Mouse (Mus musculus) layer of hippocampus, postnatal 25 days (tissue): ENCODE measurements around the gene Commd8. TPM values are rescaled to one million over a fixed set of nuclear protein-coding genes. Genes with fewer than 3 reads are reported as not detected.

Experiments
- DNase-seq, 2 experiments: peaks; one replicate each; pipeline ENCODE4 v3.0.0; 2022; ENCODE audit warnings: mixed read lengths in 2 of 2, low spot score in 1 of 2; ENCODE audit errors: extremely low spot score in 1 of 2
- total RNA-seq, 2 experiments: library from RNA; stranded (reverse); gene quantifications; 2 replicates each; pipeline ENCODE4 v1.2.3; 2021

Commd8 gene
- 100 to 1,000 TPM; 104 to 116 TPM for total RNA-seq

DNA sequence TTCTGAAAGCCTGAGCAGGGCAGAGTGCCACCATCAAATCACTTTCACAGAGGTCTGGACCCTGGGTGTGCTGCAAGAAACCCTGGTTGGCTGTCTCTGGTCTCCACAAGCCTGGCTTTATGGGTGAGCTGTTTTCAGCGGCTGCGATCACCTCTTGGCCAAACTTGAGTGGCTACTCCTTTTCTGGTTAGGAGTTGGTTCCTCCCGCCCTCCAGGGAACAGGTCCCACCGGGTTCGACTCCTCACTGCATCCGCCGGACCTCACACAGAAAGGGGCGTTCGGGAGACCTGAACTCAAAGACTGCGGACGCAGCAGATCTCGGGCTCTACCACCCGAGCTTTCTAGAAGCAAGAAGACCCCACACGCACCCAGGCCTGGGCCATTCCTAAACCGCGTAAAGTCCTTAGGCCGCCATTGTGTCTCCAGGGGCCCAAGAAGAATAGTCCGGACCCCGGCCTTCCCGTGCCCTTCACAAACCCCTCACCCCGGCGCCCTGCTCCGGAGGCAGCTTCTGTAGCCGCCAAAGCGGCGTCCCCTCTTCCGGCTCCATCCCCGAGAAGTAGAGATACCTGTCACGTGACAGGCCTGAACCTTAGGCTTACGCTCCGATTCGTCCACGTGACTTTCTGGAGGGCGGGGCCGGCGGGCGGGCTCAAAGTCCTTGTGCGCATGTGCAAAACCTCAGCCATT is at the start of gene Commd8:
TSS of gene Commd8 (minus strand) at position 596 of the 691 bp plus-strand sequence.
- DNase-seq = peak; percentile 82 to 88

DNA sequence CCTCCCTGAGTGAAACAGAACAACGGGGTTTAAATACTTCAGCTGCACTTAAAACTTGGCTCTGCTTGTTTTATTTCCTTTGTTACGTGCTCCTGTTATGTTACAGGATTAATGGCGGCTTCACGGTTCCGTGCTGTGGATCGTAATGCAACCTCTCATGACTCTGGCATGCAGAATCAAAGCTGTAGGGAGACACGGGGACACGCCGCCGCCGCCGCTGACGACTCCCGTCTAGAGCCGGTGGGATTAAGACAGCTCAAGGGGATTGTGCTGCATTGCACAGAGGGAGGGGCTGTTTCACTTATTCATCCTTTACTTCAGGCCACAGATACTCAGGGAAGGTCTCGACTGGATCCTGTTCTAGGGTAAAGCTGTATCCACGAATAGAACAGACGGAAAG is 43.8 kb upstream of the Commd8 start:
- DNase-seq = no peak

DNA sequence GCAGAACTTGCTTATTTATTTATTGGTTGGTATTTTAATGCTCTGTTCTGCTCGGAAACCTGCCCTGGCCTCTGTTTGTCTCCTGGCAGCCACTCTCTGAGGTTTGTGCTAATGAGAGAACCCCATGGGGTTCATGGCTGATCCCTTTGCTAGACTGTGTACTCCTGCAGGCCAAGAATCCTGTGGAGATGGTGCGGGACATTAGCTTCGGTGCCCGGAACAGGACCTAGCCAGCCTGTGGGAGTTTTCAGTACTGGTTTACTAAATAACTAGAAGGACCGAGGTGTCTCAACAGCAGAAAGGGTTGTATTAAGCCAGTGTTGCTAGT is 42.8 kb upstream of the Commd8 start:
- no peak for DNase-seq

DNA sequence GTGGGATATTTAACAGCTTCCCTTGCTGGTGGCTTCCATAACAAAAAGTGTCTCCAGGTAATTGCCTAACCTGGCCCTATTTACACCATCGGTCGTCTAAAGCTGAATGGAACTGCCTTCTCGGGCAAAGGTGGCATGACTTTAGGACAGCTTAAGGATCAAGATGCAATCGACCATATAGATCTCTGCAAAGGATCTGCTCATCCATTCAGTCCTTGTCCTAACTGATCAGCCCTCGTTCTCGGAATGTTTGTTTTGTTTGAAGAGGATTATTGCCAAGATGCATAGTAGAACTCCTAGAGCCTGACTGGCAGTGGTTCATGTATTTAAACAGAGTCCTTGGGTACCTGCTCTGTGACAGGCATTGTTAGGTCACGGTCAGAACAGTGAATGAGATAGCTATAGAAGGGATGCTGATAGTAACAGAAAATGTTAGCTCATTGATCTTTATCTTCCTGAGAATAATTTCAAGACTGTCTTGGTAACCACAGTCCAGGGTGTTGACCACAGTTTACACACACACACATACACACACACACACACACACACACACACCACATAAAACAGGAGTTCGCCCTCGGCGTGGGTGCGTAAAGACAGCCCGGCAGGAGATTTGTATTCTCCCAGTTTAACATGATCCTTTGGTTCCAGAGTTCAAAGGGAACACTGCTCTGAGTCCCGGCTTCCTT is 42.3 kb upstream of the Commd8 start:
- no peak for DNase-seq

DNA sequence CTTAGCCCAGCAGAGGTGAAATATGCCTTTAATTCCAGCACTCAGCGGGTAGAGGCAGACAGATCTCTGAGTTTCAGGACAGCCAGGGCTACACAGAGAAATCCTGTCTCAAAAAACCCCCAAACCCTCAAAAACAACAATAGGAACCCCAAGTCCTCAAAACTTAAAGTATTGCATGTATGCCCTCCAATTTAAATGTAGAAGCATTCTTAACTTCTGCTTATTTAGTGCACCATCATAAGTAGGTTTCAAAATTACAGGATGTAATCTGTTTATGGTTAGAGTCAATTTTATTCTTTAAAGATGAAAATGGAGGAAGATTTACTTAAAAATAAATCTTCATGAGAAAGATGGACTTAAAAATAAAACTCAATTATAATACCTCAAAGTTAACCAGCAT is 40.5 kb upstream of the Commd8 start:
- no peak for DNase-seq

- DNase-seq = no peak
Measured at GRCm38 (mm10) chr5:72205271-72205670, 37.3 kb upstream of the Commd8 start.

- DNase-seq = no peak
Measured at GRCm38 (mm10) chr5:72204507-72204906, 36.5 kb upstream of the Commd8 start.

DNA sequence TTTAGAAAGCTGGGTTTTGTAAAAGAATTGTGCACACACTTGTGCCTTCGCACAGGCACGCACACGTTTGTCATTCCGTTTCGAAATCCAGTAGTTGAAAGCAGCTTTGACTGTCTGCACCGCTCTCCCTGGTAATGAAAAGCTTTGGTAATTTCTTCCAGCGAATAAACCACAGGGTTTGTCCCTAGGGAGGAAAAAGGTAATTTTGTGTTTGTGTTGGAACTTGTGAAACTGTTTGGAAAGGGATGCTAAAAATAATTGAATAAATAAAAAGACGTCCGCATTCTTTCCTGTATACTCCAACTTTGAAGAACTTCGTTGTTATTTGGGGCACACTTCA is 35.7 kb upstream of the Commd8 start:
- no peak for DNase-seq

DNA sequence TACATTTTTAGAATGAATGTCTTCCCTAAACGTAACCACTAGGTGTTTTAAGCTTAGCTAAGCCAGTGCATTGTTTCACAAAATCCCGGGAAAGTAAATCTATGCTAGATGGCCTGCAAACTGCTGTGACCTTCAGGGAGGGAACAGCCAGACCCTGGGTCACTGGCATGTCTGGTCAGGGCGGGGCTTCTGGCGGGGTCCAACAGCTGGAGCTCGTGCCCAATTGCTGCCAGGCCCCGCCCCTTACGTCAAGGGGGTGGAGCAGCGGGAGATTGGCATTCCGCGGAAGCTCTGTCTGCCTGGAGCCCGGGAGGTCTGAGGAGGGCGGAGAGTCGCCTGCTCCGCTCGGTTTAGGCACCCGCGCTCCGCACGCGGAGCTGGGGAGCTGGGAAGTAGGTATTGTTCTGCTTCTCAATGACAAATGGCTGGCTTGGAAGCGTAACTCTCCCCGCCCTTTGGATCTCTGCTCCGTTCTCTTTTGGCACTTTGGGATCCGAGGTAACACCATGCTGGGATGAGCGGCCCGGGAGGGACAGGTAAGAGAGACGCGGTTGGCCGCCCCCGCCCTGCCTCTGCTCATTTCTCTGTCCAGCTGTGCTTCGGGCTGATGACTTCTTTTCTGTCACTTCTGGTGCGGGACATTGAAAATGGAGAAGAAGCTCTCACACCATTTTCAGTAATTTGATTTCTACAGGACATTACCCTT is 35.2 kb upstream of the Commd8 start:
- DNase-seq = peak; percentile 64 to 71

GRCm38 (mm10) chr5:72202016-72202415 is 34.0 kb upstream of the Commd8 start:
- no peak for DNase-seq

GRCm38 (mm10) chr5:72201600-72201999 is 33.6 kb upstream of the Commd8 start:
- no peak for DNase-seq

DNA sequence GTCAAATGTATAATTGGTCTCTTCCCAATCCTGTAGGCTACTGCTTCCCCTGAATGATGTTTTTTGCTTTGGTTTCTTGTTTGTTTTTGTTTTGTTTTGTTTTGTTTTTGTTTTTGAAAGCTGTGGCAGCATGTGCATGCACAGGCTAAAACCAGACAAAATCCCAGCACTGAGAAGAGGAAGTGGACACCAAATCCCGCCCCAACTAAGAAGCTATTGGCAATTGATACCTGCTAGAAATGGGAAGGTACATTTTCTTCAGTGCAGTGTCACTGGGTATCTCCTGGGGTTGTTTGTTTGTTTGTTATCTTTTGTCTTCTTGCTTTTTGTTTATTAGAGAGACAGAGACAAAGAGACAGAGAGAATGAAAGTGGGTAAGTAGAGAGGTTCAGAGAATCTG is 27.5 kb upstream of the Commd8 start:
- DNase-seq = no peak

DNA sequence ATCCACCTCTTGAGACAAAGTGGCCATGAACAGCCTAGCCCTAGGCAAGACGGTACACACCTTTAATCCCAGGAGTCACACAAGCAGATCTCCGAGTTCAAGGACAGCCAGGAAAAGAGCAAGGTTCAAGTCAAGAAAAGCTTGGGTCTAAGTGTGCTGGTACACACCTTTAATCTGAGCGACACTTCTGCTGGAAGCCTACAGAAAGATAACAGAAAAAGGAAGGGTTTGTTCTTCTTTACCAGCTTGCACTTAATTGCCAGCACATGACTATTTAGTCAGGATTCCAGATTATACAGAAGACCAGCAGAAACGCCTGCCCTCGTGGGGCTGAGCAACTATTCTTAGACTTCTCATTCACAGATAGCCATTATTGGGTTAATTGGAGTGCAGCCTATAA is 23.9 kb upstream of the Commd8 start:
- DNase-seq = no peak

- no peak for DNase-seq
Measured at GRCm38 (mm10) chr5:72191154-72191553, 23.2 kb upstream of the Commd8 start.

- DNase-seq = no peak
Measured at GRCm38 (mm10) chr5:72184437-72185100, 16.6 kb upstream of the Commd8 start.

- DNase-seq = no peak
Measured at GRCm38 (mm10) chr5:72183929-72184328, 15.9 kb upstream of the Commd8 start.

GRCm38 (mm10) chr5:72182804-72183203 is 14.8 kb upstream of the Commd8 start:
- no peak for DNase-seq

GRCm38 (mm10) chr5:72181194-72181593 is 13.2 kb upstream of the Commd8 start:
- no peak for DNase-seq

DNA sequence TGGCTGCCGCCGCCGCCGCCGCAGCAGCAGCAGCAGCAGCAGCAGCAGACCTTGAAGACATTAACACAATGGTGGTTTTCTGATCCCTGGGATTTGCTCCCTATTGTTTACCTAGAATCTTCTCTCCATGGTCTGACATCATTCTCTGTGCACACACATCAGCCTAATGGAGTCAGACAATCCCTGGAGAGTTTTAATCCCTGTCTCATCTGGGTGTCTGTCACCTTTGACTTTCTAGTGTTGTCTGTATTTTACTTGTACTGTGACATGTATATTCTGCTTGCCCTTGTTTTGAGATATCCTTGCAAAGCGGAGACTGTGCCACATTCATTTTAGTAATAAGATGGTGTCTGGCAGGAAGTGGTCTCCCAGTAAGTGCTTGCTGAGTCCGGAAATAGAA is 7.5 kb upstream of the Commd8 start:
- no peak for DNase-seq

DNA sequence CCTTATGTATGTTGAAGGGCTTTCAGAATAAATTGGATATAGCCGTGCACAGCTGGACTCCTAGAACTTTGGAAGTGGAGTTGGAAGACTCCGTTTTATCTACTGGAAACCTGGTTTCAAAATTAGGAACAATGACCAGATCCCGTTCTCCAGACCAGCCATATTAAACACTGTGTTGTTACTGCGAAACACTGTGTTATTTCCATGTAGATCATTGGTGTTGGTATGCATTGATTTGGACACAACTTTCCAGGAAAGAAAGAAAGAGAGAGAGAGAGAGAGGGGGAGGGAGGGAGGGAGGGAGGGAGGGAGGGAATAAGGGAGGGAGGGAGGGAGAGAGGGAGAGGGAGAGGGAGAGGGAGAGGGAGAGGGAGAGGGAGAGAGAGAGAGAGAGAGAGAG is 7.1 kb upstream of the Commd8 start:
- no peak for DNase-seq

GRCm38 (mm10) chr5:72173521-72173920 is 5.5 kb upstream of the Commd8 start:
- no peak for DNase-seq
